Mouse (Mus musculus) spleen, postnatal 0 days (tissue): ENCODE results near the gene Gm3248. TPM values are rescaled to one million over a fixed set of nuclear protein-coding genes. Genes with fewer than 3 reads are reported as not detected.

Experiments
- polyA plus RNA-seq: library from polyadenylated mRNA; unstranded; fragments of >200 nt; fragmentation: Nextera tagmentation; extraction: Ambion mirVana; gene quantifications from 2 replicates; pipeline ENCODE4 v1.2.1, GENCODE M21; 2015

Gm3248 gene
- 0.18 and 0.23 TPM in 2 replicates for polyA plus RNA-seq

DNA sequence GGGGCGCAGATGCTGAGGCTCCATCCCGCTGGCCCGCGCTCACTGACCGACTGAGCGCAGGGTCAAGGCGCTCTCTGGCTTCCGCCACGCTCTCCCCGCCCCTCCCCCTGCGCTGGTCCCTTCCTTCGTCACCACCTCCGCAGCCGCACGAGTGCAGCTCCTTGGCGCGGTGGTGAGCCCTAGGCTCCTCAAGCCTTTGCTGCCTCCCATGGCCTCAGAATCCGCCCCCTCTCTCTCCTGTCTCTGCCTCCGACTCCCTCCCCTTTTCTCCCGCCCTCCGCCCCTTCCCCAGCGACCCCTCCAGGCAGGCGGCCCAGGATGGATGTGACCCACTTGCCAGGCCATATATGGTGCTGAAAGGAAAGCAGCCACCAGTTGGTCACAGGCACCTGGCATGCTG is at the start of gene Gm3248:
TSS of gene Gm3248 (minus strand) at position 111 of the 400 bp plus-strand sequence.

GRCm38 (mm10) chr14:5979037-5979436 is 17.5 kb upstream of the Gm3248 start, which contains the start of gene Gm3453:
Gm3453 (minus strand) TSS chr14:5979137.

Other genes with a start within 250 kb of the Gm3248 start
- gene Gm3373, start 220.2 kb downstream of the Gm3248 start, polyA plus RNA-seq, result 0.08 TPM in 1 of 2 replicates, not detected in the other
- gene Gm3383, start 153.8 kb downstream of the Gm3248 start, polyA plus RNA-seq, result 0.18 TPM in 1 of 2 replicates, not detected in the other
- gene Gm3424, start 131.4 kb downstream of the Gm3248 start, polyA plus RNA-seq, result not detected in 2 replicates
- gene Gm8237, start 81.4 kb downstream of the Gm3248 start, polyA plus RNA-seq, result 0.06 and 0.08 TPM in 2 replicates
- gene Gm3453, start 17.4 kb upstream of the Gm3248 start, polyA plus RNA-seq, result not detected in 2 replicates
- not detected in 2 replicates for gene Gm6337, start 96.5 kb upstream of the Gm3248 start, polyA plus RNA-seq
- gene Gm8206, start 132.2 kb upstream of the Gm3248 start, polyA plus RNA-seq, result not detected in 2 replicates
- 0.23 and 0.47 TPM in 2 replicates for gene Gm3468, start 146.9 kb upstream of the Gm3248 start, polyA plus RNA-seq
- gene Gm3476, start 164.1 kb upstream of the Gm3248 start, polyA plus RNA-seq, result not detected in 2 replicates